Mouse (Mus musculus): Measurements from ENCODE around the gene Btg1-ps1.
"Not testable (repeated sequence)": the region's sequence is repeated elsewhere in the genome, so short reads cannot be mapped to it uniquely, and the experiment has no call there.

The Btg1-ps1 gene

DNA sequence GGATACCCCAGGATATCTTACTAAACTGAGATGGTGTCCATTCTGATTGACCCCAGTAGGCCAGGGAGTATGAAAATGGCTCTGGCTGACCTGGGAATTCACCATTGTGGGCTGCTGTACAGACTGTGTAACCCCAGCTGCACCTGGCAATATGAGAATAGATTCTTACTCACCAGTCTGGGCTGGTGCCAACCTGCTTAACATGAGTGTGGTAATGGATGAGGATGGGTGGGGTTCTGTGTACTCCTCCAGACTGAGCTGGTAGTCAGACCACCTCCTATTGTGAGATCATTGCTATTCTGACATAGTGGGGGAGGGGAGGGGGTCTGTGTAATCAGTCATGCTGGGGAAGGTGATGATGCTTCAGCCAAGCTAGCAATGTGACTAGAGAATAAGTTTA lies at the start of gene Btg1-ps1:
Gene Btg1-ps1 (minus strand): TSS at position 219 of the 400 bp plus-strand sequence.
- DNase-seq (ENCODE audit: low spot score in 2 of 2) = not testable (repeated sequence)

DNA sequence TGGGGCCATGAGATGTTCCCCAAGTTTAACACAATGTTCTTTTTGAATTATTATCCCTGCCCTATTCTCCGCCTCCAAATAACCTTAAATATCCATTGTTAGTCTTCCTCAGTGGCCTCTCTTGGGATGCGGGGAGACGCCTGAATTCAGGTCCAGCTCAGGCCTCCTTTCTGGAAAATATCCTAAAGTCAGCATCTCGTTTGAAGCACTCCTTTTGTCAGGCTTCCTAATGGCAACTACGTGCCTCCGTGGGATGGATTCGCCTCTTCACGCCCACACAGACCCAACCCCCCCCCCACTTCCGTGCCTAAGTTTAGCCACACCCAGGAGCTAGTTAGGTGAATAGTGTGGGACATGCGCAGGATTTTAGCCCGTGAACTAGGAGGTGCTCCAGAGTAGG lies 47.6 kb upstream of the Btg1-ps1 start, which contains the start of gene Rhox10:
Gene Rhox10 (plus strand): TSS at position 301 of the 400 bp plus-strand sequence.
- no peak for DNase-seq (ENCODE audit: low spot score in 2 of 2)

DNA sequence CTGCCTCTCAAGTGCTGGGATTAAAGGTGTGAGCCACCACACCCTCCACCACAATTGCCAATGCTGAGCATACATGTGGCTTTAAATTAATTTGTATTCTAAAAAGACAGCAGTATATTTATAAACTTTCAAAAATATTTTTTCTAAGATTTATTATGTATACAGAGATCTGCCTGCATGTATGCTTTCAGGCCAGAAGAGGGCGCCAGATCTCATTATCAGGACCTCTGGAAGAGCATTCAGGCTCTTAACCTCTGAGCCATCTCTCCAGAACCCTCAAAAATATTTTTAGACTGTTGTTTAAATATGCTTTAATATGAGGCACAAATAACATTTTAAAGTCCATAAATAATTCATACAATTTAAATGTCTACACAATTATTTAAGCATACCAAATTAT lies 42.9 kb upstream of the Btg1-ps1 start:
- DNase-seq (ENCODE audit: low spot score in 2 of 2) = no peak

DNA sequence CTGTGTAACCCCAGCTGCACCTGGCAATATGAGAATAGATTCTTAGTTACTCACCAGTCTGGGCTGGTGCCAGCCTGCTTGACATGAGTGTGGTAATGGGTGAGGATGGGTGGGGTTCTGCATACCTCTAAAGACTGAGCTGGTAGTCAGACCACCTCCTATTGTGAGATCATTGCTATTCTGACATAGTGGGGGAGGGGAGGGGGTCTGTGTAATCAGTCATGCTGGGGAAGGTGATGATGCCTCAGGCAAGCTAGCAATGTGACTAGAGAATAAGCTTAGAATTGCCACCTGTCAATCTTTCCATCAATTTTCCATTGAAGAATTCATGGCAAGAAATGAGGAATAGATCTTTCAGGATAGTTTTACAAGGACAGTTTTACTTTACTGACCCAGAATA lies 24.4 kb upstream of the Btg1-ps1 start, which contains the start of gene Btg1-ps2:
Gene Btg1-ps2 (minus strand): TSS at position 101 of the 400 bp plus-strand sequence.
- DNase-seq (ENCODE audit: low spot score in 2 of 2) = not testable (repeated sequence)

GRCm38 (mm10) chrX:38039666-38040065 lies 21.1 kb upstream of the Btg1-ps1 start:
- no peak for DNase-seq (ENCODE audit: low spot score in 2 of 2)

- DNase-seq (ENCODE audit: low spot score in 2 of 2) = no peak
These were observed 15.2 kb upstream of the Btg1-ps1 start for GRCm38 (mm10) chrX:38033841-38034240.

DNA sequence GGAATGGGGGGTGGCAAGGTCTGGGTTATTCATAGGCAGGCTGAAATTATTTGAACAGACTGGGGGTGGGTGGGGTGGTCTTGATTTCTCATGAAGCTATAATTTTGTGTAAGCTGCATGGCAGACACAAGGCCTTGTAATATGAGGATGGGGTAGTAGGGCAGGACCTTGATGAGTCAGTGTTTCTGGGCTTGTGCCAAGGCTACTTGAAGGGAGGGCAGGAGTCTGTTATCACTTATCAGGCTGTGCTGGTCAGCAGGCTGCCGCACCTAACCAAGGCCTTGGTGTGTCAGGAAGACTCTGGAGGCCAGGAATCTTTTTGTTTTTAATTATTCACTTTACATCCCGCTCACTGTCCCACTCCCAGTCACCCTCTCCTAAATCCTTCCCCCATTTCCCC lies 9.9 kb downstream of the Btg1-ps1 start:
- no peak for DNase-seq (ENCODE audit: low spot score in 2 of 2)

Measured in heart, adult 9 months (tissue).